Mouse (Mus musculus): ENCODE measurements around the gene Ecm2. TPM values are rescaled to one million over a fixed set of nuclear protein-coding genes. Genes with fewer than 3 reads are reported as not detected.

The Ecm2 gene
- polyA plus RNA-seq, 1 experiment from 2014 or later, result 0.52 TPM

- Histone ChIP-seq H3K4me3 (no peak overlapping the region), H3K27me3 (ENCODE audit: insufficient read depth, poor library complexity, severe bottlenecking) (no peaks in the 10 kb centered on the region), H3K36me3 (0 out of 2 replicates have a peak, but pooled peaks cover 3% of the 10 kb centered on the region), H3K4me1 (replicated peaks) (0 out of 2 replicates have a peak, but pooled peaks cover 2% of the 10 kb centered on the region), H3K27ac (no peak overlapping the region), H3K9me3 (no peaks in the 10 kb centered on the region)
- WGBS, result 94% methylated on average over 6 of the region's 6 CpGs
- DNase-seq (ENCODE audit: low spot score), result no peak
These were observed 32.0 kb upstream of the Ecm2 start for GRCm38 (mm10) chr13:49472676-49473005.

- H3K4me1 ChIP-seq (replicated peaks), result 0 out of 2 replicates have a peak, but pooled peaks cover 4% of the 10 kb centered on the region
- no peak for DNase-seq (ENCODE audit: low spot score)
- WGBS, result 91% methylated on average over 3 of the region's 3 CpGs
- H3K36me3 ChIP-seq, result no peaks in the 10 kb centered on the region
- no peak overlapping the region for H3K27ac ChIP-seq
- no peaks in the 10 kb centered on the region for H3K9me3 ChIP-seq
- H3K27me3 ChIP-seq (ENCODE audit: insufficient read depth, poor library complexity, severe bottlenecking), result no peaks in the 10 kb centered on the region
- H3K4me3 ChIP-seq, result no peak overlapping the region
These were observed 26.7 kb upstream of the Ecm2 start for GRCm38 (mm10) chr13:49477887-49478286.

GRCm38 (mm10) chr13:49478851-49479374, 25.7 kb upstream of the Ecm2 start:
- DNase-seq (ENCODE audit: low spot score), result no peak
- Histone ChIP-seq H3K36me3 (no peaks in the 10 kb centered on the region), H3K27me3 (ENCODE audit: insufficient read depth, poor library complexity, severe bottlenecking) (no peaks in the 10 kb centered on the region), H3K9me3 (no peaks in the 10 kb centered on the region), H3K27ac (no peak overlapping the region), H3K4me3 (no peak overlapping the region), H3K4me1 (replicated peaks) (0 out of 2 replicates have a peak, but pooled peaks cover 4% of the 10 kb centered on the region)
- WGBS, result 92% methylated on average over 6 of the region's 6 CpGs

- no peak for DNase-seq (ENCODE audit: low spot score)
- Histone ChIP-seq H3K36me3 (no peaks in the 10 kb centered on the region), H3K27ac (no peak overlapping the region), H3K9me3 (no peaks in the 10 kb centered on the region), H3K4me3 (no peak overlapping the region), H3K27me3 (ENCODE audit: insufficient read depth, poor library complexity, severe bottlenecking) (no peaks in the 10 kb centered on the region), H3K4me1 (replicated peaks) (0 out of 2 replicates have a peak, but pooled peaks cover 4% of the 10 kb centered on the region)
- 88% methylated on average over 4 of the region's 4 CpGs for WGBS
These were observed 25.2 kb upstream of the Ecm2 start for GRCm38 (mm10) chr13:49479399-49479798.

GRCm38 (mm10) chr13:49480057-49480456, 24.6 kb upstream of the Ecm2 start:
- H3K27me3 ChIP-seq (ENCODE audit: insufficient read depth, poor library complexity, severe bottlenecking), result no peaks in the 10 kb centered on the region
- H3K36me3 ChIP-seq, result no peaks in the 10 kb centered on the region
- DNase-seq (ENCODE audit: low spot score), result no peak
- H3K4me3 ChIP-seq, result no peak overlapping the region
- no peaks in the 10 kb centered on the region for H3K9me3 ChIP-seq
- no peak overlapping the region for H3K27ac ChIP-seq
- H3K4me1 ChIP-seq (replicated peaks), result 0 out of 2 replicates have a peak, but pooled peaks cover 4% of the 10 kb centered on the region
- WGBS, result 83% methylated on average over 2 of the region's 2 CpGs

- Histone ChIP-seq H3K27me3 (ENCODE audit: insufficient read depth, poor library complexity, severe bottlenecking) (no peaks in the 10 kb centered on the region), H3K4me3 (no peak overlapping the region), H3K36me3 (no peaks in the 10 kb centered on the region), H3K27ac (no peak overlapping the region), H3K9me3 (no peaks in the 10 kb centered on the region), H3K4me1 (replicated peaks) (0 out of 2 replicates have a peak, but pooled peaks cover 4% of the 10 kb centered on the region)
- DNase-seq (ENCODE audit: low spot score), result no peak
- 74% methylated on average over 5 of the region's 5 CpGs for WGBS
These were observed 24.1 kb upstream of the Ecm2 start for GRCm38 (mm10) chr13:49480551-49480950.

DNA sequence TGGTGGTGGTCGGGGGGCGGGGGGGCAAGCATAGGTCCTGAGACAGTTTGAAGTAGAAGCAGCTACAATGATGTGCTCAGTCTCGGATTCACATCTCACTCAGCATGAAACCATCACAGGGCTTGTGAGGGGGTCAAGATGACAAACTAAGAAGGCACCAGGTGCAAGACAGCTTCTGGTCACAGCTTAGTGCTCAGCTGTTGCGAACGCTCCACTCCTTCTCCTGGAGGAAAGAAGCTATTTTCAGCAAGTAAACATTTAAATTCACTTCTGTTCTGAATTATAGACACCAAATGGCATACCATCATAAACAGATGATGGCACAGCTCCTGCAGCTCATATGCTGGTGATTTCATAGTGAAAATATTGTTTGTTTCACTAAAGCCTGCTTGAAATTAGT, 19.2 kb upstream of the Ecm2 start:
- Histone ChIP-seq H3K4me3 (no peak overlapping the region), H3K27ac (no peak overlapping the region), H3K36me3 (no peaks in the 10 kb centered on the region), H3K9me3 (no peaks in the 10 kb centered on the region), H3K4me1 (replicated peaks) (0 out of 2 replicates have a peak, but pooled peaks cover 4% of the 10 kb centered on the region), H3K27me3 (ENCODE audit: insufficient read depth, poor library complexity, severe bottlenecking) (no peaks in the 10 kb centered on the region)
- WGBS, result 87% methylated on average over 5 of the region's 5 CpGs
- DNase-seq (ENCODE audit: low spot score), result no peak

- 84% methylated on average over 6 of the region's 6 CpGs for whole genome bisulfite sequencing
- no peaks in the 10 kb centered on the region for H3K36me3 ChIP-seq
- H3K4me1 ChIP-seq (replicated peaks), result no peaks in the 10 kb centered on the region
- H3K27me3 ChIP-seq (ENCODE audit: insufficient read depth, poor library complexity, severe bottlenecking), result no peaks in the 10 kb centered on the region
- DNase-seq (ENCODE audit: low spot score), result no peak
- no peak within 1 kb of the TSS for H3K27ac ChIP-seq
- H3K9me3 ChIP-seq, result no peaks in the 10 kb centered on the region
- H3K4me3 ChIP-seq, result no peak within 1 kb of the TSS
These were observed 11.9 kb upstream of the Ecm2 start, which contains the start of gene Tes3-ps for GRCm38 (mm10) chr13:49492376-49493368. Gene Tes3-ps, plus strand, starts transcription at chr13:49493318.

DNA sequence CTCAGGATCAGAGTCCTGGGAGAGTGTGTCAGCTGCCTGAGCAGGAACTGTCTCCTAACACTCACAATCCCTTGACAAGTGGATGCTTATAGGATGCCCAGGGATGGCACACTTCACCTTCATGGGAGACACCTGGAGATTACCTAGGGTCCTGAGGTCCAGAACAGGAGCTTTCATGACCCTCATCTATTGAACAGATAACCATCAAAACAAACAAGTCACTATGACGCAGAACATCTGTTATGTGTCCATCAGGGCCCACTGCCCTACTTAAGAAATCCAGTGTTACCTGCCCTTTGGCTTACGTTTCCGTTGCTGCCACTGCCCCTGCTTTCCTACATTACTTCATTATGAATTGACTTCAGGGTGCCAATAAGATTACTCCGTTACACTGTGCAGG, 1.2 kb downstream of the Ecm2 start:
- 88% methylated on average over 4 of the region's 4 CpGs for WGBS

GRCm38 (mm10) chr13:49507176-49507575, 2.6 kb downstream of the Ecm2 start:
- no peak overlapping the region for H3K27ac ChIP-seq
- no peaks in the 10 kb centered on the region for H3K27me3 ChIP-seq (ENCODE audit: insufficient read depth, poor library complexity, severe bottlenecking)
- WGBS, result 79% methylated on average over 3 of the region's 3 CpGs
- no peaks in the 10 kb centered on the region for H3K36me3 ChIP-seq
- H3K4me1 ChIP-seq (replicated peaks), result no peaks in the 10 kb centered on the region
- H3K9me3 ChIP-seq, result no peaks in the 10 kb centered on the region
- no peak overlapping the region for H3K4me3 ChIP-seq
- no peak for DNase-seq (ENCODE audit: low spot score)

More for the DNA sequence above, 1.2 kb downstream of the Ecm2 start:
- no peaks in the 10 kb centered on the region for H3K4me1 ChIP-seq (replicated peaks)
- H3K36me3 ChIP-seq, result no peaks in the 10 kb centered on the region
- no peaks in the 10 kb centered on the region for H3K27me3 ChIP-seq (ENCODE audit: insufficient read depth, poor library complexity, severe bottlenecking)
- H3K27ac ChIP-seq, result no peak overlapping the region
- DNase-seq (ENCODE audit: low spot score), result no peak
- H3K9me3 ChIP-seq, result no peaks in the 10 kb centered on the region
- H3K4me3 ChIP-seq, result no peak overlapping the region

DNA sequence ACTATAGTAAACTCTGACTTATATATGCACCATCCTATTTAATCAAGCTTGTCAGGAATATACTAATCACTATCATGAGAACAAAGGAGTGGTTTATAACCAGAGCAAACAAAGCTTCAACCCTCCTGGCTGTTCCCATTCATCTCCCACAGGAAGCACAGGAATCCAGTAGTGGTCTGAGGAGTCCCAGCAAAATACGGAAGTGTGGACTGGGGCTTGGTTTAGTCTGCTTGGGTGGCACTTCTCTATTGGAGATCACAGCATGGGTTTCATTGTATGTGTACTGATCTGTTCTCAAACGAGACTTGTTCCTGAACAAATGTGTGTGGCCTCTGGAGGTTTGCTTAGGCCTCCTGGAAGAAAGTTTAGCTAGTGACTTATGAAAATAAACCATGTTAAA, 14.2 kb downstream of the Ecm2 start:
- Histone ChIP-seq H3K4me3 (no peak overlapping the region), H3K9me3 (no peaks in the 10 kb centered on the region), H3K36me3 (no peaks in the 10 kb centered on the region), H3K27me3 (ENCODE audit: insufficient read depth, poor library complexity, severe bottlenecking) (no peaks in the 10 kb centered on the region), H3K4me1 (replicated peaks) (no peaks in the 10 kb centered on the region), H3K27ac (no peak overlapping the region)
- DNase-seq (ENCODE audit: low spot score), result no peak
- 44% methylated on average over 2 of the region's 2 CpGs for WGBS

- H3K27ac ChIP-seq, result no peak overlapping the region
- H3K4me1 ChIP-seq (replicated peaks), result no peaks in the 10 kb centered on the region
- no peak for DNase-seq (ENCODE audit: low spot score)
- no peak overlapping the region for H3K4me3 ChIP-seq
- H3K36me3 ChIP-seq, result no peaks in the 10 kb centered on the region
- no peaks in the 10 kb centered on the region for H3K27me3 ChIP-seq (ENCODE audit: insufficient read depth, poor library complexity, severe bottlenecking)
- H3K9me3 ChIP-seq, result no peaks in the 10 kb centered on the region
- 85% methylated on average over 2 of the region's 2 CpGs for WGBS
These were observed 21.6 kb downstream of the Ecm2 start for GRCm38 (mm10) chr13:49526235-49526634.

- DNase-seq (ENCODE audit: low spot score), result no peak
- WGBS, result 92% methylated on average over 4 of the region's 4 CpGs
- no peaks in the 10 kb centered on the region for H3K4me1 ChIP-seq (replicated peaks)
These were observed 26.0 kb downstream of the Ecm2 start for GRCm38 (mm10) chr13:49530636-49531035.

More at GRCm38 (mm10) chr13:49530636-49531035, 26.0 kb downstream of the Ecm2 start:
- Histone ChIP-seq H3K36me3 (no peaks in the 10 kb centered on the region), H3K27me3 (ENCODE audit: insufficient read depth, poor library complexity, severe bottlenecking) (no peaks in the 10 kb centered on the region), H3K4me3 (no peak overlapping the region), H3K9me3 (no peaks in the 10 kb centered on the region), H3K27ac (no peak overlapping the region)

All from hindbrain, embryonic 10.5 days (tissue).